Mouse (Mus musculus): ENCODE data around the gene Olfr154. TPM values are rescaled to one million over a fixed set of nuclear protein-coding genes. Genes with fewer than 3 reads are reported as not detected.
"Not testable (repeated sequence)": the region's sequence is repeated elsewhere in the genome, so short reads cannot be mapped to it uniquely, and the experiment has no call there.

The Olfr154 gene
- not detected for total RNA-seq (2022)

- DNase-seq (ENCODE audit: low spot score in 2 of 2): not testable (repeated sequence)
Observed at GRCm38 (mm10) chr2:85664355-85664754, at the start of gene Olfr154. Olfr154 (minus strand) TSS chr2:85664455.

GRCm38 (mm10) chr2:85711159-85711558, 46.9 kb upstream of the Olfr154 start:
- DNase-seq (ENCODE audit: low spot score in 2 of 2): no peak

- DNase-seq (ENCODE audit: low spot score in 2 of 2): not testable (repeated sequence)
Observed at GRCm38 (mm10) chr2:85710680-85711079, 46.4 kb upstream of the Olfr154 start.

DNA sequence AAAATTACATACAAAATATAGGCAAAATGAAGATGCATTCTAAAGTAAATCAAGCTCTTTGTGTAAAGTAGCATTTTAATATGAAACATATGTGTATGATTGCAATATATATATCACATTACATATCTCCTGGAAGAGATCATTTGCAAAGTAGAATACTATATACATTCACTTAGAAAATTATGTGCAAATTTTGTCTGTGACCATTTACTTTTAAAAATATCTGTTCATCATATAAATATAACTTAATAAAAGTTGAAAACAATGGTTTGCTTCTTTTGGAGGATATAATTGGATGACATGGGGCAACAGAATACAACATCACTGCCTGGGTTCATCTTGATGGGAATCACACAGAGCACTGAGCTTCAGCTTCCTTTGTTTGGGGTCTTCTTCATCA, 24.9 kb upstream of the Olfr154 start, which contains the start of gene Olfr1008:
Olfr1008 (plus strand) TSS at position 301 of the 400 bp plus-strand sequence.
- DNase-seq (ENCODE audit: low spot score in 2 of 2): no peak

GRCm38 (mm10) chr2:85678667-85679066, 14.4 kb upstream of the Olfr154 start, which contains the start of gene Olfr1006:
Olfr1006 (minus strand) TSS chr2:85678767.
- DNase-seq (ENCODE audit: low spot score in 2 of 2): no peak

- DNase-seq (ENCODE audit: low spot score in 2 of 2): no peak
Observed at GRCm38 (mm10) chr2:85650604-85651003, 13.7 kb downstream of the Olfr154 start, which contains the start of gene Olfr1002. Olfr1002 (minus strand) TSS chr2:85650704.

Other genes starting within 250 kb of the Olfr154 start
- not detected for gene Olfr993, start 249.6 kb downstream of the Olfr154 start, total RNA-seq (2022)
- gene Olfr994, start 228.0 kb downstream of the Olfr154 start, total RNA-seq (2022): not detected
- not detected for gene Olfr995, start 220.8 kb downstream of the Olfr154 start, total RNA-seq (2022)
- under 1 TPM in 3 of 4 experiments, not detected in 1; 0.15 to 0.27 (median 0.16) TPM for gene 4833423E24Rik, start 145.4 kb downstream of the Olfr154 start, total RNA-seq (2022)
- not detected for gene Olfr996, start 85.2 kb downstream of the Olfr154 start, total RNA-seq (2022)
- not detected for gene Olfr998, start 75.5 kb downstream of the Olfr154 start, total RNA-seq (2022)
- not detected for gene Olfr1000, start 52.6 kb downstream of the Olfr154 start, total RNA-seq (2022)
- gene Olfr1002, start 13.8 kb downstream of the Olfr154 start, total RNA-seq (2022): not detected
- not detected for gene Olfr1006, start 14.3 kb upstream of the Olfr154 start, total RNA-seq (2022)
- not detected for gene Olfr1008, start 25.0 kb upstream of the Olfr154 start, total RNA-seq (2022)
- gene Olfr1009, start 51.0 kb upstream of the Olfr154 start, total RNA-seq (2022): not detected
- gene Olfr1012, start 98.3 kb upstream of the Olfr154 start, total RNA-seq (2022): not detected
- not detected for gene Olfr1013, start 102.6 kb upstream of the Olfr154 start, total RNA-seq (2022)
- not detected for gene Olfr1014, start 108.3 kb upstream of the Olfr154 start, total RNA-seq (2022)
- gene Olfr1015, start 117.6 kb upstream of the Olfr154 start, total RNA-seq (2022): not detected
- not detected for gene Olfr1016, start 138.1 kb upstream of the Olfr154 start, total RNA-seq (2022)
- gene Olfr1018, start 154.0 kb upstream of the Olfr154 start, total RNA-seq (2022): not detected
- not detected for gene Olfr1019, start 181.0 kb upstream of the Olfr154 start, total RNA-seq (2022)
- not detected for gene Olfr1020, start 182.6 kb upstream of the Olfr154 start, total RNA-seq (2022)
- gene Olfr1022, start 204.1 kb upstream of the Olfr154 start, total RNA-seq (2022): not detected
- gene Olfr1023, start 221.2 kb upstream of the Olfr154 start, total RNA-seq (2022): not detected
- not detected for gene Olfr1024, start 240.6 kb upstream of the Olfr154 start, total RNA-seq (2022)

All from left cerebral cortex, adult 8-10 months (tissue).